Mouse (Mus musculus): Measurements from ENCODE around the gene Abcg5.

Abcg5 gene

DNA sequence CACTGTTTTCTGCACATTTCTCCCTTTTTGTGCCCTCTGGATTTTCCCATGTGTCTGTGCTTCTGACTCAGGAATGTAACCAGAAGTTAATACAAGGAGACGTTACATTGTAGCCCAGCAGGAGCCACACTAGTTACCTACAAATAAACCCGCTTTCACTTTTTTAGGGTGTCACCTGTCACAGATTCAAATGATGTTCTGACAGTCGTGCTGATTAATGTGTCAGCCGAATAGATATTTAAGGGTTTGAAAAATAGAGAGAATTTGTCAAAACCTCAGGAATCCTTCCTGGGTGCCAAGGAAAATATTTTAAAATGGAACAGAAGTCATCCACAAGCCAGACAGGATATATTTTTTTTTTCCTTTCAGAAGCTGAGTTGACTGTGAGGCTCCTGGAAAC is 2.5 kb upstream of the Abcg5 start:
- no peak for DNase-seq (ENCODE audit: low read depth, low spot score)

DNA sequence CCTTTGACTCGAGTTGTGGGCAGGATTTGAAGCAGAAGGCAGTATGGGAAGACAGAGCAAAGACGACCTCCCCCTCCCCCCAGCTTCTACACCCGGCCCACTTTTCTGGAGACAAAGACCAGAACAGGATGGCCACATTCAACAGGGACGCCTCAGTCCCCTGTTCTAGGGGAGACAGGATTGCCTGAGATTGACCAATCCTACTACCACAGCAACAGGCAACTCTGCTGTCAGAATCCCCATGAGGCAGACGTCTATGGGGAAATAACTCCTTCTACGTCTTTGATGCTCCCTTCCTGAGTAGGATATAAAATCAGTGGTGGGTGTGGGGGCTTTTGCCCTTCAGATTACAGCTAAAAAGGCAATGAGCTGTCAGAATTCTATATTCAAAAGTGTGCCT is 1.5 kb upstream of the Abcg5 start:
- no peak for DNase-seq (ENCODE audit: low read depth, low spot score)

DNA sequence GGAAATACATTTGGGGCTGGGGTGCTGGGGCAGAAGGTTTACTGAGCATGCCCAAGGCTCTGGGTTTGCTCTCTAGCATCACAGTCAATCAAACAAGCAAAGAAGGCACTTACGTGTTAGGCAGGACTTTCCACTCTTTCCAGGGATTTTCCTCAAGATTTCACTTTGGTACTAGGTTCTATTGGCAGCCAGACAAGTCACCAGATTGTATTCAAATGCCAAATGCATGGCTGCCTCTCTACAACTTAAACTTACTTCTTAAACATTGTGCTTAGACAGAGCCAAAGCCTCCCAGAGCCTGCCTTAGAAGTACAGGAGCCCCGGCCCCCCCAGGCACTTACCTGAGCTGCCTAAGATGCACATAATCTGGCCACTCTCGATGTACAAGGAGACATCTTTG is 1.1 kb downstream of the Abcg5 start:
- DNase-seq (ENCODE audit: low read depth, low spot score), result no peak

DNA sequence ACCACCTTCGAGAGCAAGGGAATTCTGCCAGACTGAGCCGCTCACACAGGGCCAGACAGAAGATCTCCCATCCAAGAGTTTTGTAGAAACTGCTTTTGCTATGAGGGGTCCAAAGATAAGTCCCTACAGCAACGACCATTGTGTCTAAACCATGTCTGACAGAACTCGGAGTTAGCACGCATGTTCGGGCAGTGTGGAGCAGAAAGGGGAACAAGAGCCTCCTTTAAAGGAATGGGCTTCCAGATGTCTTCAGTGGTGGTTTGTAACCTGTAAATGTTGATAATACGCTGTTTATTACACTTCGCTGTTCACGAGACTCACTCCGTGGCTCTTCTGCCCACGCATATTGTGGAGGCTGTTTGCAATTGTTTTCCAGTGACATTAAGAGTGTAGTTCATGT is 5.2 kb downstream of the Abcg5 start:
- no peak for DNase-seq (ENCODE audit: low read depth, low spot score)

DNA sequence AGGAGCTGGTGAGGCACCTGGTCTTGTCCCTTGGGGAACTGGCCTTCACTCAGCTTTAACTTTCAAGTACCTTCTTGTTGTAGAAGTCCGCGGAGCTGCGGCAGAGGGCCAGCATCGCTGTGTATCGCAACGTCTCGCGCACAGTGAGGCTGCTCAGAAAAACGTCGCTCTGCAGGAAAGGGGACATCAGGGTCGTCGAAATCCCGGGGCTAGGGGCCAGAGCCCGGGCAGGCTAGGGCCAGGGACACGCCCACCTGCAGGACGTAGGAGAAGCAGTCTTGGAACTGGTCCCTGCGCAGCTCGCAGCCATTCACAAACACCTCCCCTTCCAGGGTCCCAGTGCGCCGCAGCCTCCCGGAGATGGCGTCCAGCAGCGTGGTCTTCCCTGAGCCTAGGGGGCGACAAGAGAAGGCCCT is 6.9 kb downstream of the Abcg5 start, which contains the start of gene Abcg8:
Gene Abcg8 (plus strand): TSS at position 352 of the 416 bp plus-strand sequence.
- DNase-seq (ENCODE audit: low read depth, low spot score), result no peak

DNA sequence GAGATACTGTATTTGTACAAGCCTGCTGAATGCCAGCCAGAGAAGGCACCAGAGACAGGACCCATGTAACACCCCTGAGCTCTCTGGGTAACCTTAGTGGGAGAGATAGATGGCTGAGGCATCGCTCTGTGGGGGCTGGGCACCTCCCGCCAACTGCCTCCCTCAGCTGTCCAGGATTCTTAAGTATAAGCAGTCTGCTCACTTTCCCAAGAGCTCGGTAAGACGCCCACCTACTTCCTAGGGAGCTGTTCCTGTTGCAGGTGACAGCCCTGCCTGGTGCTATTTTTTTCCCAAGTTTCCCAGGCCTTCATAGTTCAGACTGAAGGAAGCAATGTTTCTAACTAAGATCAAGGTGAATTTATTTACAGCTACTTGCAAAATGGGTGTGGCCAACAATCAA is 7.6 kb downstream of the Abcg5 start:
- no peak for DNase-seq (ENCODE audit: low read depth, low spot score)

DNA sequence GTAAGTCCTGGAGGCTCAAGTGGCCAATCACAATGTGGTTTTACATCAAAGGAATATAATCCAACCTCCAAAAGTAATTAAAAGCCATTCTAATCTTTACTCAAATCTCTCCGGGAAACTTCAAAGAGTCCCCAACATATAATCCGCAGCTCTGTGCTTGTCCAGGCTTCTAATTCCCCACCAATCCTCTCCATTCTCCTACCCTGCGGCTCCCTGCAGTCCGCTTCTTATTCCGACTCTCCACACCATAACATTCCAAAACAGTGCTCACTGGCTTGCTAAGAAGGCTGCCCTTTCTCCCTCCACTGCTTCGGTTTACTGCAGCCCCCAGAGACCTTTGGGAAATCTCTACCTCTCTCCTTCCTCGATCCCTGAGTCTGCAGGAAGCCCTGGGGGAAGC is 8.8 kb downstream of the Abcg5 start:
- DNase-seq (ENCODE audit: low read depth, low spot score), result no peak

DNA sequence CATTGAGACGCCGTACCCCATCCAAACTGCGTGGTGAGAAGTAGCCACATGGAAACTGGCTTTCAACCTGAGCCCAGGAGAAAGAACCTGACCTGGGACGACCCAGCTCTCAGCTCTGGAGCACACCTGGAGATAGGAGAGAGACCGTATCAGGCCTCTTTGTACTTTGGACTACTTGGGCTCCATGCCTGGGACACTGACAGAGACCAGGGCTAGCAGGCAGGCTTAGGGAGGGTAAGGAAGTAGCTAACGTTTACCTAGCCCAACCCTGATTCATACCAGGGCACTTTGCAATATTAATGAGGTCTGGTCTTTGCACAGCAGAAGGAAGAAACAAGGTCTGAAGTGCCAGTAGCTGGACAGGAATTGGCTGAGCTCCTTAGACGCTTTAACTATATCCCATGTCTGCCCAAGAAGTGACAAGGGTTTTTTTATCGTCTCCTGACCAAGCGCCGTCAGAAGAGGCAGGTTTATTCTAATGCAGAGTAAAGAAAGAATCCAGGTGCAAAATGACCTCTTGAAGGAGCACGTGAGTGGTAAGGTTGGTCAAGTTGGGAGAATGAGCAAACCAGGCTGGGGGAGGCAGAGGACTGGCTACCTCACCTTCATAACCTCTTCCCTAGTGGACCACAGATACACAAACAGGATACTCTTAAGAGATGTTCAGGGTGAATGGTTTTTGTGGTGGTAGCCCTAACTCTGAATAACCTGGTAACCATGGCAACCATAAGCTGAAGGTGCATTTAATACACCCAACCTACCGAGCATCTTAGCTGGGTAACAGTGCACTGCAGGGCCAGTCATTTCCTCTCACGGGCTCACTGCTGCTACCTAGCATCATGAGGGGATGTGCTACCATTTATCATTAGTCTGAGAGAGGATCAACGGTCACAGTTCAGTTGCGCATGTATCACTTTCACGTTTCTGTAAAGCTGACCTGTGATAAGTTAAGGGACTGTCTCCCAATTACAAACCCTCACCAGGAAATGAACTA is 10.1 kb downstream of the Abcg5 start:
- no peak for DNase-seq (ENCODE audit: low read depth, low spot score)

DNA sequence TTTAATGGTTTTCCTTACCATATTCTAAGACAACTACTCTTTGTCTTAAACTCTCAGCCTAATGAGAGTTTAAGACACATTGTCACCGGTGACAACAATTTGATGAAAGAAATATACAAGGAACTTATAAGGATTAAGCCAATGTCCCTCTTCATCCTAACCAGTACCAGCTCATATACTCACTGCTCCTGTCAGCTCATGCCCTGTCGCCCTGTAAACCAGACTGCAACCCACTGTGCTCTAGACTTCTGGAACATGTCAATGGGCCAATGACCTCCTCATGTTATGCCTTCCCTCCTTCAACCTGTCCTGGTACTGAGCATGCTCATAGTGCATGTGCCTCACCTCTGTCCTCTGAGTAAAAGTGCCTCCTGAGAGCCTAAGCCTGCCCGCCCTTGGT is 15.0 kb downstream of the Abcg5 start:
- DNase-seq (ENCODE audit: low read depth, low spot score), result no peak

DNA sequence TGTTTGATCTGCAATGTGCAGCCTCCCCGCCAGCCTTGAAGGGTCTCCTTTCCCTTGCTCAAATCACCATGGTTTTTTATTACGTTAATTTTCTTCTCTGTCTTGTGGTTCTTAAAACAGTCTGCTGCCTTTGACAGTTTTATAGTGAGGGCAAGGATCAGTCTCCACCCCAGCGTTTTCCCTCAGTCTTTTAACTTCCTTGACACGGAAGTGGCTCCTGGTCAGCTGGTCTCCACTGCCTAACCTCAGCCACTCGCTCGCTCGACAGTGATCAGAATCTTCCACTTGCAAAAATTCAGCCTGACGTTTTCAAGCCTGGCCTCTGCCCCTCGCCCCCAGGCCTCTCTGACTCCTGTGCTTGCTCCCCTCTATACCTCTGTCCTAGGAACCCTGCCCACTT is 17.1 kb downstream of the Abcg5 start:
- DNase-seq (ENCODE audit: low read depth, low spot score), result no peak

DNA sequence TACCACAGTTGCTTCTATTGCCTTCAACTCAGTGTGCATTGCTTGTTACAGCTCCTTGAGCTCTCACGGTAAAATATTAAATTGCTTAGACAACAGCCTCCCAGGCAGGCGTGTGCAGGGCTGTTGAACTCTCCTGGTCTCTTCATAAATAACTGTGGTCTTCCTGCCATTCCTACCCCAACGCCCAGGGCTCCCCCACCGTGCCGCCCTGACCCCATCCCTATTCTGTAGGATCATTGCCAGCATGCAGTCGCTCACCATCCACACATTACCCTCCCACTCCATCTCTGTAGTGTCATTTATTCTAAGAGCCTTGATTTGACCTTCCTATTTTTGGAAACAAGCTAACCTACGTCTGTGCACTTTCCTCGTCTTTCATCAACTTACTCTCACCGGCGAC is 17.8 kb downstream of the Abcg5 start:
- DNase-seq (ENCODE audit: low read depth, low spot score), result no peak

DNA sequence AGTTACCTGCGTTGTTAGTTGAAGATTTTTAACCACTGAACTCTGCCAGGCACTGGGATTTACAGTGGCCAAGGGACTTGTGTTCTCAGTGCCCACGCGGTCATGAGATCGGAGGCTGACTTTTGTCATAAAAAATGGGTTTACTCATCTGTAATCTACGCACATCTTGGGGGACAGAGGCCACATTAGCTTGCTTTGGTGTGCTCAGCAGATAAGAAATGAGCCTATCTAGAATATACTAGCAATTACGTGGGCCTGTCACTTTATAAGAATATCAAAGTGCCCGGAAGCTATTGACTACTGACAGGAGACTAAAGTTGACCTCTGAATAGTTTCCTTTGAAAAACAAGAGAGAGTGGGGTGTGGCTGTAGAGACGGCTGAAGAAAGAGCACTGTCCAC is 23.9 kb downstream of the Abcg5 start:
- no peak for DNase-seq (ENCODE audit: low read depth, low spot score)

DNA sequence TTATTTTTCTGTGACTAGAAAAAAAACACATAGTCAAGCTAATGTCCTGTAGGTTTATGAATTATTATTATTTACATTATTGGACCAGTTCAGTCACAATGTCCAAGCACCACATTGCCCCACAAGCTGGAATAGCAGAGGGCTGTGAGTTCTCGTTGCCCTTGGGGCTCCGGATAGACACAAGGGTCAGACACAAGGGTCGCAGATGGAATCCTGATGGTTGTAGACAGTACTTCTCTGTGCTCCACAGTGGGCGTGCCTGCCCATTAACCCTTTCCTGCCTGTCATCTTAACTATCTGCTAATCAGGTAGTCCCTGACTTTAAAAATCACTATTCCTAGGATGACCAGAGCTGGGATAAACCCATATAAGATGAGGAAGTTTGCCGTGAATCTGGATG is 24.6 kb downstream of the Abcg5 start:
- no peak for DNase-seq (ENCODE audit: low read depth, low spot score)

DNA sequence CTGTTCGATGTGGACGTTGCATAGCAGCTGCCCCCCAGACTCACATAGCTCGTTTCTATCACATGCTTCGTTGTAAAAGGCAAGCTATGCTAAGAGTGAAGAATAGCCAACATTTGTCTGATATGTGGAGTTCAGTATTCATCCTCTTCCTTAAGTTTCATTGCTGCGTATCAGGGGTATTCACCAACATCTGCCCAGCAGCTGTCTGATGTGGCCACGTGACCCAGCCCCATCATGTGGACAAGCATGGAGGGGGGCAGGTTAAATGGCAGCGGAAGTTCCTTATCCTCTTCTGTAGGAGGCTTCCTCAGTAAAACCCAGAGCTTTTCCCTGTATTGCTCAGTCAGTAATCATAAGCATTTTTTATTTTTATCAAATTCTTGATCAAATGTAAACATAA is 25.0 kb downstream of the Abcg5 start:
- no peak for DNase-seq (ENCODE audit: low read depth, low spot score)

DNA sequence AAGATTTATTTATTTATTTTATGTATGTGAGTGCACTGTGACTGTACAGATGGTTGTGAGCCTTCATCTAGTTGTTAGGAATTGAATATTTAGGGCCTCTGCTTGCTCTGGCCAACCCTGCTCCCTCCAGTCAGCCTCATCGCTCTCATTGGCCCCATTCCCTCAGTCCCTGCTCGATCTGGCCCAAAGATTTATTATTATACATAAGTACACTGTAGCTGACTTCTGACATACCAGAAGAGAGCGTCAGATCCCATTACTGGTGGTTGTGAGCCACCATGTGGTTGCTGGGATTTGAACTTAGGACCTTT is 25.4 kb downstream of the Abcg5 start:
- no peak for DNase-seq (ENCODE audit: low read depth, low spot score)

DNA sequence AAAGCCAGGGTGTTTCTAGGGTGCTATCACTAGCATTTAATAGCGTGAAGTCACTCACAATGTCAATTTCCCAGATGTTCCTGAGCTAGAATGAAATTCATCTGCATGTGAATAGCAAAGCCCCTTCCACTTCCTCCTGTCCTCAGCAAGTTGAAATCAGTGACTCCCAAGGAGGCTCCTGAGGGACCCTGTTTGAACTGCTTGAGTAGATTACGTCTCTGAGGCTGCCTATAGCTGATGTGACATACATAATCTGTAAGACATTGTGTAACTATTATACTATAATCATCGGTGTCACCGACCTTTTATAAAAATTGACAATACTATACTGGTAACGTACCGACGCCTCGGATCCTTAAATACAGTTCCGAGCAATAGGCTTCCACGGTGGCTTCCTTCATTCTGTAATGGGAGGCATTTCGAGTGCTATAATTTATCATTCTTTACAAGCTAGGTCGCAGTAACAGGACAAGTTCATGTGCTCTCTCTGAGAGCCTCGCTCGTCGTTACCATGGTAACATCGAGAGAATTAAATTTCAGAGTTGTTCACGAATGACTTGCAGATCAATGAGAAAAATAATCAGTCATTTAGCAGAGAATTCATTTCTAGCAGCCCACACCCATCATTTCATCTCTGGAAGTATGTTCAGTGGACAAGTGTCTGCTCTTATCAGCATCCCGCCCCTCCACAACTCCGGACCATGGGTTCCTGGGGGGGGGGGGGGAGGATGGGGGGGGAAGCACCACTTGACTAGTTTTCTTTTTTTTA is 26.0 kb downstream of the Abcg5 start:
- no peak for DNase-seq (ENCODE audit: low read depth, low spot score)

DNA sequence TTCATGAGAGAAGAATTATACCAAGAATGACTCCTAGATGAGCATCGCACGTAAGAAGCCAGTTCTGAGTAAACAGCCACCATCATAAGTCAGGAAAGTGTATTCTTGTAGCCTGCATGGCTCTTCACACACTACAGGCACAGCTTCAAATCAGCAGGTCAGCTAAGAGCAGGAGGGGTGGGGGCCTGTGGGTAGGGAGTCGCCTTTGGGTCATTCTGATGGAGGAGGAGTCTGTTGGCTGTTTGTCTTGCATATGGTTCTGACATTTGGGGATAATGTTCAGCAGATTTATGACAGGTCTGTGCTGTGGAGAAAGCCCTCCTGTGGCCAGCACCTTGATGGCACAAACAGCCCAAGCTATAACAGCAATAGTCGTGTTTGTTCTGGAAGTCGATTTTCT is 26.6 kb downstream of the Abcg5 start:
- no peak for DNase-seq (ENCODE audit: low read depth, low spot score)

DNA sequence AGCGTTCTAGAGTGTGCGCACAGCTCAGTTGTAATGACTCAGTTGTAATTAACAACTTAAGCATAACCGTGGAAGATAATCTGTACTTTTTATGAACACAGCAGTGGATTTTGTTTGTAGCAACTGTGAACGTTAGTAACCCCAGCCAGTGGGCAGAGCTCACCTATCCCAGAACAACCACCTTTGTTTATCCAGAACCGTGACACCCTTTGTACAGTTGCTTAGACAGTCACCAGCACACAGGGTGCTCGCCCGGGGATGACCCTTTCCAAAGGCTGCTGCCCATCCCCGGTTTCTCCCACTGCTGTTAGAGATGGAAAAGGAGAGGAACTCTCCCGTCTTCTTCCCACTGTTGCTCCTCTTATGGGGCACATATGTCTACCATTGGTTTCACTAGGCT is 29.3 kb downstream of the Abcg5 start:
- no peak for DNase-seq (ENCODE audit: low read depth, low spot score)

DNA sequence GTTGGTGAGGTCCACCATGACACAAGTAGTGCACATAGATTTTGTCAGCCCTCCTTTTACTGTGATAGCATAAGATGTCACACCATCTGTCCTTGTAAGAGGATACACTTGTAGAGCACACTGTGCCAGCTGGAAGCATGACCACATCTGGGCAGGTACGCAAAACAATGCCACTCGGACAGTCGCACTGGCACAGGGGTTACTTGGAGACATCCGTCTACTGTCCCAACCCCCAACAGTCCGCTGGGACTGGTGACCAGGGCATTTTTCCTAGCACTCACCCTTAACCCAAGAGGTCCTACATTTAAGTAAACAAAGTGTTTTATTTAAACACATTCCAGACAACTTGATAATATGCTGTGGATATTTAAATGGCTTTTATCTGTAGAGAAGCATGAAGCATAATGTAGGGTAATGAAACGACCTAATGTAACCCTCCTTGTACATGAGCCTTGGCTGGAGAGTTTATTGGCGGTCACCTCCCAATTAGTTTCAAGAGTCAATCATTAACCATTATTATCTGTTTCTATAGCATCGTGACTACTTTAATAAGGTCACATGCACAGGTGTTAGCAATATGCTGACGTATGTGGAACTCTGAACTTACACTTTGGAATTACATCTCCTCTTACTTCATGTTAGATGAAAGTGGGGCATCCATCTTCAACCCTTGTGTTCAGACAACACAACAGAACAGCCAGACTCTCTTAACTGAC is 32.4 kb downstream of the Abcg5 start:
- DNase-seq (ENCODE audit: low read depth, low spot score), result no peak

DNA sequence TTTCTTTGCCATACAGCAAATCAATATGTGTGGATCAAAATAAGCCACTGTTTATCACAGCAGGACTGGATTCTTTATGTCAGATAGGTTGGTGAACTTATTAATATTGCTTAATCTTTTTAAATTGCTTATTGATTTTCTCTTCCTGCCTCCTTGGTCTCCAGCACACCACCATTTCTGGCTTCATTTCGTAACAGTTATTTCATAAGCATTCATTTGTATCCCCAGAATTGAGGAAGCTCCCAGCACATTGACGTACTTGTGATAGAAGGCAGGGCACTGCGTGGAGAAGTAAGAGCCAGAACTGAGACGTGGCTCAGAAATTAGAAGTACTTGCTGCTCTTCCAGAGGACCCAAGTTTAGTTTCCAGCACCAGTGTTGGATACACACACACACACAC is 35.2 kb downstream of the Abcg5 start:
- DNase-seq (ENCODE audit: low read depth, low spot score), result no peak

DNA sequence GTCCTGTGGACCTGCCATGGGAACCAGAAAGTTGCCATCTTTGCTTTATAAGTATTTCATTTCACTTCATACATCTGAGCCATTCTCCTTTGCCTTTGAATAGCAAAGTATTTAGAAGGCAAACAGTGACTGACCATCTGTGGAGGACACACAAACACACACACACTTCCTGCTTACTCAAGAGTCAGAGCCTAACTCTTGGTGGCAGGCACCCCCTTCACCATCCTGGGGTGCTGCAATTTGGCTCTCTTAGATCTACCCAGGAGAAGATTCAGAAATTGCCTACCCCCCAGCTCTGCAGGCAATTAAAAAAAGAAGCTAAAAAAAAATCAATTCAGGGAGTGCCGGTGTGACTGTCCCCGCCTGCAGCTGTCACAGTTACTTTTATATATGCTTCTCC is 36.3 kb downstream of the Abcg5 start:
- DNase-seq (ENCODE audit: low read depth, low spot score), result no peak

DNA sequence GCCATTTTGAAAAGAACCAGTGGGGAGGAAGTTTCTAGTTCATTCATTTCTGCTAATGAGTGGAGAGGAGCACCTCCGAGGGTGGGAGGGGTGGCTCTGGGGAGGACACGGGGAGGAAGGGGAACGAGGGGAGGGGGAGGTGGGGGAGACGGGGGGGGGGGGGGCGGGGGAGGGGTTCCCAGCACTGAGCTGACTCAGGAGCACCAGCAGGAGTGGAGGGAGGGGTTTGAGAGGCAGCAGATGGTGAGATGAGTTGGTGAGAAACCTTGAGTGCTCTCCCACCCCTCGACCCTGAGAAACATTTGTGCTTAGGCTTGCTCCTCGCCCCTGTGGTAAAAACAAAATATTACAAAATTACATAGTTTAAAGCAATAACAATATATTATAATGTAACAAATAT is 36.9 kb downstream of the Abcg5 start:
- DNase-seq (ENCODE audit: low read depth, low spot score), result no peak
